Mouse (Mus musculus) layer of hippocampus, adult 9-11 months (tissue): ENCODE data around the gene Rc3h2.
A peak's percentile ranks its signal among the peaks of the same experiment; 100 is the strongest.

Experiments
- DNase-seq: peaks from one replicate; pipeline ENCODE4 v3.0.0; 2022

The Rc3h2 gene

GRCm38 (mm10) chr2:37422306-37423304 is at the start of gene Rc3h2:
Rc3h2 (minus strand) TSS chr2:37422903.
- DNase-seq: peak; percentile 97

- no peak for DNase-seq
Measured at GRCm38 (mm10) chr2:37466266-37466665, 43.6 kb upstream of the Rc3h2 start.

- no peak for DNase-seq
Measured at GRCm38 (mm10) chr2:37460707-37461106, 38.0 kb upstream of the Rc3h2 start.

GRCm38 (mm10) chr2:37452376-37452760 is 29.7 kb upstream of the Rc3h2 start:
- DNase-seq: peak; percentile 12

GRCm38 (mm10) chr2:37451667-37452375 is 29.1 kb upstream of the Rc3h2 start:
- peak; percentile 92 for DNase-seq

- DNase-seq: peak; percentile 95
Measured at GRCm38 (mm10) chr2:37442611-37443591, 20.2 kb upstream of the Rc3h2 start, which contains the start of the genes Zbtb26, Zbtb6 and Rabgap1. Zbtb26 (minus strand) TSS chr2:37443135. Zbtb6 (minus strand) TSS chr2:37443171. Rabgap1 (plus strand) TSS chr2:37443279.

GRCm38 (mm10) chr2:37431609-37432008 is 8.9 kb upstream of the Rc3h2 start:
- no peak for DNase-seq

GRCm38 (mm10) chr2:37430593-37431464 is 8.1 kb upstream of the Rc3h2 start:
- peak; percentile 91 for DNase-seq

- no peak for DNase-seq
Measured at GRCm38 (mm10) chr2:37423671-37424070, 968 bp upstream of the Rc3h2 start.

- no peak for DNase-seq
Measured at GRCm38 (mm10) chr2:37421903-37422302, 800 bp downstream of the Rc3h2 start.

- DNase-seq: no peak
Measured at GRCm38 (mm10) chr2:37395539-37395938, 27.2 kb downstream of the Rc3h2 start.

- DNase-seq: peak; percentile 41
Measured at GRCm38 (mm10) chr2:37382921-37383320, 39.8 kb downstream of the Rc3h2 start.

- DNase-seq: peak; percentile 39
Measured at GRCm38 (mm10) chr2:37380189-37380588, 42.5 kb downstream of the Rc3h2 start.

GRCm38 (mm10) chr2:37376018-37376417 is 46.7 kb downstream of the Rc3h2 start:
- no peak for DNase-seq

GRCm38 (mm10) chr2:37370651-37371050 is 52.1 kb downstream of the Rc3h2 start:
- no peak for DNase-seq

- DNase-seq: no peak
Measured at GRCm38 (mm10) chr2:37359908-37360307, 62.8 kb downstream of the Rc3h2 start.

- peak; percentile 91 for DNase-seq
Measured at GRCm38 (mm10) chr2:37358633-37359540, 63.8 kb downstream of the Rc3h2 start, which contains the start of gene Pdcl. Pdcl (minus strand) TSS chr2:37359332.

- no peak for DNase-seq
Measured at GRCm38 (mm10) chr2:37355571-37355970, 67.1 kb downstream of the Rc3h2 start.

- peak; percentile 42 for DNase-seq
Measured at GRCm38 (mm10) chr2:37351671-37352070, 71.0 kb downstream of the Rc3h2 start.
